Mouse (Mus musculus) CD8-positive naive resting alpha-beta T cell, adult 2 months (primary cell): Measurements from ENCODE around the gene Cdkl1.

ENCODE experiments used
- DNase-seq, 2 experiments: peaks; one replicate each; pipeline ENCODE4 v3.0.0; 2022; ENCODE audit warnings: low read depth in 2 of 2, low spot score in 2 of 2

Cdkl1 gene

GRCm38 (mm10) chr12:69783247-69784025, 7.6 kb downstream of the Cdkl1 start:
- DNase-seq: no peak

GRCm38 (mm10) chr12:69781935-69782650, 9.0 kb downstream of the Cdkl1 start:
- DNase-seq: no peak

- no peak for DNase-seq
These were observed 9.6 kb downstream of the Cdkl1 start for GRCm38 (mm10) chr12:69781480-69781879.

GRCm38 (mm10) chr12:69777957-69778356, 13.1 kb downstream of the Cdkl1 start:
- DNase-seq: no peak

GRCm38 (mm10) chr12:69777341-69777730, 13.7 kb downstream of the Cdkl1 start:
- no peak for DNase-seq

- DNase-seq: no peak
These were observed 14.3 kb downstream of the Cdkl1 start for GRCm38 (mm10) chr12:69776607-69777340.

GRCm38 (mm10) chr12:69768841-69769240, 22.2 kb downstream of the Cdkl1 start:
- DNase-seq: no peak

- DNase-seq: no peak
These were observed 23.4 kb downstream of the Cdkl1 start for GRCm38 (mm10) chr12:69767476-69768258.

- DNase-seq: no peak
These were observed 24.7 kb downstream of the Cdkl1 start for GRCm38 (mm10) chr12:69766185-69766904.

GRCm38 (mm10) chr12:69765543-69765942, 25.5 kb downstream of the Cdkl1 start:
- DNase-seq: no peak

GRCm38 (mm10) chr12:69761603-69762002, 29.5 kb downstream of the Cdkl1 start:
- DNase-seq: no peak

- no peak for DNase-seq
These were observed 30.2 kb downstream of the Cdkl1 start for GRCm38 (mm10) chr12:69760743-69761406.

GRCm38 (mm10) chr12:69760014-69760413, 31.1 kb downstream of the Cdkl1 start:
- no peak for DNase-seq

GRCm38 (mm10) chr12:69759267-69759885, 31.7 kb downstream of the Cdkl1 start:
- no peak for DNase-seq

GRCm38 (mm10) chr12:69758221-69759185, 32.6 kb downstream of the Cdkl1 start:
- DNase-seq: no peak

- peak; percentile 38 to 41 for DNase-seq
These were observed 33.5 kb downstream of the Cdkl1 start for GRCm38 (mm10) chr12:69757418-69758141.

GRCm38 (mm10) chr12:69756015-69756414, 35.1 kb downstream of the Cdkl1 start:
- no peak for DNase-seq

GRCm38 (mm10) chr12:69753936-69754335, 37.1 kb downstream of the Cdkl1 start:
- DNase-seq: no peak
